Comparison of ENCODE assay signal across 35 mouse cellular contexts in the genomic region with DNA sequence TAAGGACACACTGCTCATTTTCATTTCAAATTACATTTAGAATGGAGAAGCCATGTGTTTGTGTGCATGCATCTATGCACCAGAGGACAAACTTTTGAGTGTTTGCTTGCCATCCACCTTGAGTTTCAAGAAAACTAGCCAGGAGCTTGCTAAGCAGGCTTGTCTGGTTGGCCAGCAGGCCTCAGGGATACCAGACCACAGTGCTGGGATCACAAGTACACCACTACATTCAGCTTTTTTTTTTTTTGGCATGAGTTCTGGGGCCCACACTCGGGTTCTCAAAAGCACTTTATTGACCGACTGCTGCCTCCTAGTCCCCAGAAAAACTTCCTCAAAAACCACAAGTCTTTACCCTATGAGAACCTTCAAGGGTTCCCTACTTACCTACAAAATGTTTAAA. TPM values are rescaled to one million over a fixed set of nuclear protein-coding genes. Genes with fewer than 3 reads are reported as not detected.
A peak's percentile ranks its signal among the peaks of the same experiment; 100 is the strongest.
DNase-seq lines count a peak whose midpoint lies in the region; ATAC-seq and TF ChIP-seq lines count a peak whose summit lies in the region.
"Had no signal": no experiment of that assay in that cellular context is flagged by ENCODE, and none has a peak within 500 bp of the region (broad histone marks: within the 10 kb centered on the region; RNA-seq: fewer than 3 reads in every experiment).

No protein-coding gene starts in this region.

- H3K9me3 ChIP-seq in lung, embryonic 15.5 days, result no peaks in the 10 kb centered on the region
- H3K9me3 ChIP-seq in lung, postnatal 0 days (ENCODE audit: low read length), result no peaks in the 10 kb centered on the region
- H3K9me3 ChIP-seq: heart, embryonic 12.5 days; hindbrain, embryonic 13.5 days; kidney, embryonic 15.5 days; neural tube, embryonic 15.5 days had no signal

- no peaks in the 10 kb centered on the region for H3K27me3 ChIP-seq in lung, embryonic 15.5 days
- H3K27me3 ChIP-seq in lung, postnatal 0 days (replicated peaks; ENCODE audit: insufficient read depth, low read length), result no peaks in the 10 kb centered on the region
- H3K27me3 ChIP-seq: heart, embryonic 12.5 days; hindbrain, embryonic 13.5 days; kidney, embryonic 15.5 days; neural tube, embryonic 15.5 days had no signal

- no peak overlapping the region for H3K9ac ChIP-seq in lung, embryonic 15.5 days
- no peak overlapping the region for H3K9ac ChIP-seq in lung, postnatal 0 days (replicated peaks; ENCODE audit: low read depth)
- H3K9ac ChIP-seq: heart, embryonic 12.5 days; hindbrain, embryonic 13.5 days; kidney, embryonic 15.5 days; liver, embryonic 14.5 days; neural tube, embryonic 15.5 days had no signal

- 44% methylated on average over 2 of the region's 2 CpGs for WGBS in lung, embryonic 15.5 days
- WGBS in lung, postnatal 0 days, result 38% methylated on average over 2 of the region's 2 CpGs

- TF ChIP-seq CTCF in layer of hippocampus, adult 2 months (conservative IDR thresholded peaks at IDR 0.05), result no peak
- TF ChIP-seq CTCF in lung, postnatal 0 days (IDR thresholded peaks at IDR 0.05), result no peak

- H3K4me2 ChIP-seq in lung, embryonic 15.5 days, result no peak overlapping the region
- no peak overlapping the region for H3K4me2 ChIP-seq in lung, postnatal 0 days (replicated peaks; ENCODE audit: low read depth, low read length)
- H3K4me2 ChIP-seq: heart, embryonic 12.5 days; hindbrain, embryonic 13.5 days; kidney, embryonic 15.5 days; neural tube, embryonic 15.5 days had no signal

- TF ChIP-seq EP300 in lung, postnatal 0 days (IDR thresholded peaks at IDR 0.05), result no peak

- H3K4me3 ChIP-seq in layer of hippocampus, adult 2 months, result no peak overlapping the region
- no peak overlapping the region for H3K4me3 ChIP-seq in lung, embryonic 15.5 days
- no peak overlapping the region for H3K4me3 ChIP-seq in lung, postnatal 0 days (ENCODE audit: low read depth, low read length)
- H3K4me3 ChIP-seq: heart, embryonic 12.5 days; hindbrain, embryonic 13.5 days; kidney, embryonic 15.5 days; neural tube, embryonic 15.5 days had no signal

- H3K27ac ChIP-seq in layer of hippocampus, adult 2 months, result peak overlapping the region; percentile 48; the same call in 1 of the 2 replicates
- H3K27ac ChIP-seq in lung, embryonic 15.5 days, result 0 out of 2 replicates have a peak overlapping the region, but pooled peaks have one; percentile 6
- H3K27ac ChIP-seq in lung, postnatal 0 days (ENCODE audit: low read length), result peak overlapping the region; percentile 34; the same call in 1 of the 2 replicates
- H3K27ac ChIP-seq: hindbrain, embryonic 13.5 days; kidney, embryonic 15.5 days; liver, embryonic 14.5 days; neural tube, embryonic 15.5 days had no signal

- no peak for ATAC-seq in lung, embryonic 15.5 days (ENCODE audit: borderline replicate concordance, extremely low read depth, low FRiP score, low TSS enrichment)
- ATAC-seq in lung, postnatal 0 days, result peak; percentile 75
- ATAC-seq: forebrain, embryonic 14.5 days; intestine, postnatal 0 days had no signal

- H3K4me1 ChIP-seq in lung, embryonic 15.5 days, result no peaks in the 10 kb centered on the region
- no peaks in the 10 kb centered on the region; the same call in 1 of the 2 replicates for H3K4me1 ChIP-seq in lung, postnatal 0 days (ENCODE audit: insufficient read depth, low read depth, low read length)
- H3K4me1 ChIP-seq: heart, embryonic 12.5 days; hindbrain, embryonic 13.5 days; kidney, embryonic 15.5 days; neural tube, embryonic 15.5 days had no signal

- peaks cover 65% of the 10 kb centered on the region for H3K36me3 ChIP-seq in lung, embryonic 15.5 days
- H3K36me3 ChIP-seq in lung, postnatal 0 days (ENCODE audit: insufficient read depth, low read length), result peaks cover 12% of the 10 kb centered on the region; the same call in 1 of the 2 replicates

- no peak for DNase-seq in layer of hippocampus, adult 2 months (ENCODE audit: low spot score in 2 of 2)
- DNase-seq in layer of hippocampus, adult 18-20 months (ENCODE audit: low spot score in 2 of 2), result no peak
- DNase-seq in lung, postnatal 0 days (ENCODE audit: low spot score), result peak; percentile 65
- DNase-seq in lung, postnatal 4 days, result peak; percentile 15 to 50
- DNase-seq in cerebellum, adult 9-11 months, result no peak
- DNase-seq: adrenal gland, adult 2 months; adrenal gland, postnatal 36 days; B cell, adult 2 months; cerebellum, adult 18-20 months; cerebellum, postnatal 14 days; gastrocnemius, postnatal 36 days; heart, adult 18-20 months; heart, postnatal 4 days; kidney, postnatal 4 days; layer of hippocampus, adult 9-11 months; liver; midbrain, embryonic 14.5 days; retina, postnatal 1 day; right cerebral cortex, postnatal 14 days; thymus, postnatal 14 days had no signal

RNA-seq across cellular contexts. Expression of a gene that starts 11.7 kb away (rescaled TPM):
- total RNA-seq in layer of hippocampus, adult 2 months (2021), result 10 to 100 TPM; 20.8 to 22.1 TPM
- total RNA-seq in layer of hippocampus, adult 18-20 months (2021), result 10 to 100 TPM; 23.4 to 24.4 TPM
- polyA plus RNA-seq in lung, embryonic 15.5 days (2015; fragmentation: Nextera tagmentation; extraction: Ambion mirVana), result 74.0 and 77.9 TPM in 2 replicates
- 63.0 and 67.5 TPM in 2 replicates for polyA plus RNA-seq in lung, postnatal 0 days (2015; fragmentation: Nextera tagmentation; extraction: Ambion mirVana)

RNA-seq across cellular contexts. Expression of a gene that starts 12.4 kb away (rescaled TPM):
- 100 to 1,000 TPM; 223 to 242 TPM for total RNA-seq in layer of hippocampus, adult 2 months (2021)
- total RNA-seq in layer of hippocampus, adult 18-20 months (2021), result 100 to 1,000 TPM; 196 to 207 TPM
- 119 and 122 TPM in 2 replicates for polyA plus RNA-seq in lung, embryonic 15.5 days (2015; fragmentation: Nextera tagmentation; extraction: Ambion mirVana)
- 74.0 and 82.5 TPM in 2 replicates for polyA plus RNA-seq in lung, postnatal 0 days (2015; fragmentation: Nextera tagmentation; extraction: Ambion mirVana)

RNA-seq across cellular contexts. Expression of a gene that starts 24.3 kb away (rescaled TPM):
- total RNA-seq in layer of hippocampus, adult 2 months (2021), result not detected
- total RNA-seq in layer of hippocampus, adult 18-20 months (2021), result not detected
- 0.11 and 0.20 TPM in 2 replicates for polyA plus RNA-seq in lung, embryonic 15.5 days (2015; fragmentation: Nextera tagmentation; extraction: Ambion mirVana)
- 0.20 and 0.25 TPM in 2 replicates for polyA plus RNA-seq in lung, postnatal 0 days (2015; fragmentation: Nextera tagmentation; extraction: Ambion mirVana)
- total RNA-seq: adrenal gland, adult 2 months; gastrocnemius, postnatal 36 days; heart, adult 18-20 months had no signal
- polyA plus RNA-seq: intestine, postnatal 0 days; small intestine, adult 2 months had no signal

RNA-seq across cellular contexts. Expression of a gene that starts 33.2 kb away (rescaled TPM):
- 10 to 100 TPM; 22.5 to 27.5 TPM for total RNA-seq in layer of hippocampus, adult 2 months (2021)
- total RNA-seq in layer of hippocampus, adult 18-20 months (2021), result 10 to 100 TPM; 20.4 to 22.3 TPM
- polyA plus RNA-seq in lung, embryonic 15.5 days (2015; fragmentation: Nextera tagmentation; extraction: Ambion mirVana), result 4.0 and 4.2 TPM in 2 replicates
- 0.32 and 0.50 TPM in 2 replicates for polyA plus RNA-seq in lung, postnatal 0 days (2015; fragmentation: Nextera tagmentation; extraction: Ambion mirVana)

RNA-seq across cellular contexts. Expression of a gene that starts 33.6 kb away (rescaled TPM):
- total RNA-seq in layer of hippocampus, adult 2 months (2021), result not detected
- not detected for total RNA-seq in layer of hippocampus, adult 18-20 months (2021)
- polyA plus RNA-seq in lung, embryonic 15.5 days (2015; fragmentation: Nextera tagmentation; extraction: Ambion mirVana), result not detected in 2 replicates
- polyA plus RNA-seq in lung, postnatal 0 days (2015; fragmentation: Nextera tagmentation; extraction: Ambion mirVana), result not detected in 2 replicates
- total RNA-seq: adrenal gland, adult 2 months; adrenal gland, postnatal 36 days; gastrocnemius, postnatal 36 days; heart, adult 18-20 months; heart, postnatal 4 days; left cerebral cortex, postnatal 10 days had no signal
- polyA plus RNA-seq: adrenal gland, adult 2 months; brain, embryonic 14.5 days; cortical plate, adult 2 months; forebrain, embryonic 14.5 days; heart, embryonic 12.5 days; heart, postnatal 0 days; hindbrain, embryonic 13.5 days; intestine, postnatal 0 days; kidney, embryonic 15.5 days; limb, embryonic 11.5 days; liver, embryonic 14.5 days; midbrain, embryonic 14.5 days; neural tube, embryonic 15.5 days; small intestine, adult 2 months; stomach, embryonic 16.5 days had no signal

Comparison
In these comparisons a context has a peak if more than half of its experiments do, and no peak if none do; other contexts are left out.
1. DNase-seq: peak in lung, postnatal 0 days (single experiment) and lung, postnatal 4 days (2 of 2); none in layer of hippocampus, adult 2 months (0 of 2), layer of hippocampus, adult 18-20 months (0 of 2) and cerebellum, adult 9-11 months (single experiment).
2. Peak in every context shown above with its lines, with median percentiles within 50 percentile points of each other: H3K27ac ChIP-seq.